Mouse (Mus musculus): ENCODE data around the gene Mzf1. TPM values are rescaled to one million over a fixed set of nuclear protein-coding genes. Genes with fewer than 3 reads are reported as not detected.

Gene Mzf1
- polyA plus RNA-seq, 1 experiment from 2014 or later: 0.77 TPM

DNA sequence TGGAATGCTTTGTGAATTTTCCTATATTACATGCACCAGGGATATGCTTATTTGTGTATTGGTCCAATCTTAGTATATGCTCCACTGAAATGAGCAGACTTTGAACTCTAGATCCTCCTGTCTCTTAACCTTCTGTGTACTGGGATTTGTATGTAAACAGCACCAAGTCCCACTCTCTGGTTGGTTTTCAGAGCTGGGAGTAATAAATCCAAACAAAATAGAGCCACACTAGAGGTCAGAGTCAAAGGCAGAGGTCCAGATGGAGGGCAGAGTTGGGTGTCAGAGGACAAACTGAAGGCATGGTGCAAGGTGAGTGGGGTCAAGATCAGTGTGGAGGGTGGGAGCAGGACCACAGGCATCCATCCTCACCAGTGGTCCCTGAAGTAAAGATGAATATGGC lies 58.7 kb downstream of the Mzf1 start:
- Histone ChIP-seq H3K9me3 (replicated peaks) (no peaks in the 10 kb centered on the region), H3K4me2 (no peak overlapping the region), H3K27me3 (replicated peaks) (no peaks in the 10 kb centered on the region; the same call in 1 of the 2 replicates), H3K27ac (no peak overlapping the region), H3K9ac (no peak overlapping the region), H3K4me3 (no peak overlapping the region), H3K4me1 (no peaks in the 10 kb centered on the region), H3K36me3 (no peaks in the 10 kb centered on the region)
- ATAC-seq: no peak

DNA sequence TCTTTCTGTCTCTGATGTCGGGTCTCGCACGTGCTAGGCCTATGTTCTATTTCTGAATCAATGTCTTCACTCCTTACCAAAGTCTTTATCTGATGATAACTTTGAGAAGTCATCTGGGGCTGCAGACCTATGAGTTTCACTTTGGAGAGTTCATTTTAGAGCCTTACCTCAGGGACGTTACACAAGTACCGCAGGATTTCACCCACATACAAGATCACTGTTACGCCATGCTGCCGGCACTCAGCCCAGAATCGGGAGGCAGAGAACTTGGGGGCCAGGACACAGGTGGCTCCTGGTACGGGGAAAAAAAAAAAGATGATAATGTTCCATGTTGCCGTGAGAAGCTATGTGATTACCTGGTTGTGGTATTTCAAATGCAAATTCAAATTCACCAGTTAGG lies 61.4 kb downstream of the Mzf1 start:
- Histone ChIP-seq H3K27ac (no peak overlapping the region), H3K9ac (no peak overlapping the region), H3K9me3 (replicated peaks) (no peaks in the 10 kb centered on the region), H3K36me3 (no peaks in the 10 kb centered on the region), H3K4me1 (peaks cover 12% of the 10 kb centered on the region), H3K4me2 (no peak overlapping the region), H3K27me3 (replicated peaks) (no peaks in the 10 kb centered on the region; the same call in 1 of the 2 replicates), H3K4me3 (no peak overlapping the region)
- 71% methylated on average over 10 of the region's 10 CpGs for WGBS (ENCODE audit: insufficient replicate concordance)
- no peak for ATAC-seq

Other genes with a start within 250 kb of the Mzf1 start
- gene Zfp329, start 235.9 kb downstream of the Mzf1 start, polyA plus RNA-seq (2016; fragmentation: Nextera tagmentation; extraction: Ambion mirVana): 3.8 and 4.6 TPM in 2 replicates
- 16.1 and 16.4 TPM in 2 replicates for gene Zfp110, start 220.0 kb downstream of the Mzf1 start, polyA plus RNA-seq (2016; fragmentation: Nextera tagmentation; extraction: Ambion mirVana)
- gene Zfp128, start 173.6 kb downstream of the Mzf1 start, polyA plus RNA-seq (2016; fragmentation: Nextera tagmentation; extraction: Ambion mirVana): 0.86 and 1.0 TPM in 2 replicates
- gene Zscan22, start 156.9 kb downstream of the Mzf1 start, polyA plus RNA-seq (2016; fragmentation: Nextera tagmentation; extraction: Ambion mirVana): 5.9 and 6.6 TPM in 2 replicates
- 813 and 821 TPM in 2 replicates for gene Rps5, start 132.5 kb downstream of the Mzf1 start, polyA plus RNA-seq (2016; fragmentation: Nextera tagmentation; extraction: Ambion mirVana)
- gene Rnf225, start 127.3 kb downstream of the Mzf1 start, polyA plus RNA-seq (2016; fragmentation: Nextera tagmentation; extraction: Ambion mirVana): 0.24 and 0.43 TPM in 2 replicates
- gene Zfp324, start 88.9 kb downstream of the Mzf1 start, polyA plus RNA-seq (2016; fragmentation: Nextera tagmentation; extraction: Ambion mirVana): 4.4 and 5.1 TPM in 2 replicates
- gene Zfp446, start 76.9 kb downstream of the Mzf1 start, polyA plus RNA-seq (2016; fragmentation: Nextera tagmentation; extraction: Ambion mirVana): 5.4 and 5.7 TPM in 2 replicates
- 1.3 and 1.5 TPM in 2 replicates for gene Slc27a5, start 56.6 kb downstream of the Mzf1 start, polyA plus RNA-seq (2016; fragmentation: Nextera tagmentation; extraction: Ambion mirVana)
- gene Trim28, start 55.6 kb downstream of the Mzf1 start, polyA plus RNA-seq (2016; fragmentation: Nextera tagmentation; extraction: Ambion mirVana): 201 and 203 TPM in 2 replicates
- gene Zbtb45, start 44.7 kb downstream of the Mzf1 start, polyA plus RNA-seq (2016; fragmentation: Nextera tagmentation; extraction: Ambion mirVana): 16.2 and 20.0 TPM in 2 replicates
- gene Chmp2a, start 20.0 kb downstream of the Mzf1 start, polyA plus RNA-seq (2016; fragmentation: Nextera tagmentation; extraction: Ambion mirVana): 133 and 134 TPM in 2 replicates
- gene Ube2m, start 16.5 kb downstream of the Mzf1 start, polyA plus RNA-seq (2016; fragmentation: Nextera tagmentation; extraction: Ambion mirVana): 145 and 148 TPM in 2 replicates
- not detected in 2 replicates for gene Vmn1r85, start 40.4 kb upstream of the Mzf1 start, polyA plus RNA-seq (2016; fragmentation: Nextera tagmentation; extraction: Ambion mirVana)
- gene Vmn1r86, start 65.2 kb upstream of the Mzf1 start, polyA plus RNA-seq (2016; fragmentation: Nextera tagmentation; extraction: Ambion mirVana): not detected in 2 replicates
- not detected in 2 replicates for gene Vmn1r87, start 85.4 kb upstream of the Mzf1 start, polyA plus RNA-seq (2016; fragmentation: Nextera tagmentation; extraction: Ambion mirVana)
- gene Vmn1r88, start 104.8 kb upstream of the Mzf1 start, polyA plus RNA-seq (2016; fragmentation: Nextera tagmentation; extraction: Ambion mirVana): 0.02 TPM in 1 of 2 replicates, not detected in the other
- gene Vmn1r89, start 158.3 kb upstream of the Mzf1 start, polyA plus RNA-seq (2016; fragmentation: Nextera tagmentation; extraction: Ambion mirVana): not detected in 2 replicates
- gene Lig1, start 222.5 kb upstream of the Mzf1 start, polyA plus RNA-seq (2016; fragmentation: Nextera tagmentation; extraction: Ambion mirVana): 126 and 131 TPM in 2 replicates
- 3.1 and 3.3 TPM in 2 replicates for gene Zswim9, start 224.0 kb upstream of the Mzf1 start, polyA plus RNA-seq (2016; fragmentation: Nextera tagmentation; extraction: Ambion mirVana)

All from liver, embryonic 12.5 days (tissue).